Comparison of ENCODE assay signal across 9 mouse cellular contexts in the genomic region with DNA sequence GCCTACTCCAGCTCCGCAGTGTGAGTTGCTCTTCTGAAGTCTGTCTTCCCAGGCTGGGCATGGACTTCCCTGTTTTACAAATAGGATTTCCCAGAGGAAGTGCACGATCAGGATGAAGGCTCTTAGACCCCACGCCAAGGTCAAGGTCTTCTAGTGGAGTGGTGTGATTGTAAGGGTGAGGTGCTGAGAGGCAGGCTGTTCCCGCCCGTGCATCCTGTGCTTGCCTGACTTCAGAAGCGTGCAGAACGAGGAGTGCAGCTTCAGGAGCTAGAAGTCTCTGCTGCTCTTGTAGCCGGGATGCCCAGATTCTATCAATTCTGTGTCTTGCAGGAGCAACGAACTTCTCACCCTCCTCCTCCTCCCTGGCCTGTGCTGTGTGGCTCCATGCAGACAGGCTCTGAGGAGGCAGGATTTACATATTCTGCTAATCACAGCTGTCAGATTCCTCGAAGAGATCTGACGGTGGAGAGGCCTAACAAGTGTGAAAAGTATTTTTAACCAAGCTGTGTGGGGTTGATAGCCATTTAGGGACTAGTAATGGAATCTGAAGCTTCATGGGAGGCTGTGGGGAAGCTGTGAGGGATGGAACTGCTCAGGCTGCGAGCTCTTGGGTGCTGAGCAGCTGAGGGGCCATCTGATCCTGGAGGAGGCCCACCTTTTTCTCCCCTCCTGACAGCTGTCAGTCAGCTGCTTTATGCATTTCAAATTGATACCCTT.
DNase-seq lines count a peak whose midpoint lies in the region; ATAC-seq lines count a peak whose summit lies in the region.
"Had no signal": no experiment of that assay in that cellular context is flagged by ENCODE, and none has a peak within 500 bp of the region (broad histone marks: within the 10 kb centered on the region; RNA-seq: fewer than 3 reads in every experiment).

No protein-coding gene starts in this region.

- H3K27ac ChIP-seq in heart, embryonic 13.5 days (replicated peaks) = peak overlapping the region; percentile 84
- H3K27ac ChIP-seq in embryonic facial prominence, embryonic 15.5 days (replicated peaks) = no peak overlapping the region
- H3K27ac ChIP-seq in midbrain, embryonic 13.5 days = peak overlapping the region; percentile 32; the same call in 1 of the 2 replicates

- intact Hi-C loops in left cerebral cortex, postnatal 4 days (cut with DNase I) = no loop called here

- peaks cover 54% of the 10 kb centered on the region for H3K4me1 ChIP-seq in heart, embryonic 13.5 days
- H3K4me1 ChIP-seq in embryonic facial prominence, embryonic 15.5 days = peaks cover 23% of the 10 kb centered on the region
- peaks cover 22% of the 10 kb centered on the region for H3K4me1 ChIP-seq in midbrain, embryonic 13.5 days (replicated peaks)

- no peaks in the 10 kb centered on the region for H3K27me3 ChIP-seq in heart, embryonic 13.5 days (replicated peaks)
- no peaks in the 10 kb centered on the region for H3K27me3 ChIP-seq in embryonic facial prominence, embryonic 15.5 days
- H3K27me3 ChIP-seq in midbrain, embryonic 13.5 days = no peaks in the 10 kb centered on the region

- no peak for DNase-seq in heart, adult 9 months (ENCODE audit: low spot score in 2 of 2)
- peak; percentile 47 to 75 for DNase-seq in left cerebral cortex, adult 9 months (ENCODE audit: low spot score in 2 of 2)
- no peak for DNase-seq in left cerebral cortex, postnatal 4 days
- no peak for DNase-seq in adrenal gland, postnatal 25 days
- no peak for DNase-seq in gastrocnemius, postnatal 25 days

- H3K4me2 ChIP-seq in heart, embryonic 13.5 days = peak overlapping the region; percentile 50
- H3K4me2 ChIP-seq in embryonic facial prominence, embryonic 15.5 days (replicated peaks) = no peak overlapping the region
- H3K4me2 ChIP-seq in midbrain, embryonic 13.5 days (replicated peaks) = no peak overlapping the region

- H3K9ac ChIP-seq in heart, embryonic 13.5 days = peak overlapping the region; percentile 53; the same call in 1 of the 2 replicates
- H3K9ac ChIP-seq in embryonic facial prominence, embryonic 15.5 days = no peak overlapping the region
- H3K9ac ChIP-seq in midbrain, embryonic 13.5 days (replicated peaks) = 0 out of 2 replicates have a peak overlapping the region, but pooled peaks have one; percentile 14

- ATAC-seq in heart, embryonic 13.5 days (ENCODE audit: extremely low read depth, insufficient number of reproducible peaks, low FRiP score, low TSS enrichment) = no peak
- ATAC-seq in embryonic facial prominence, embryonic 15.5 days (ENCODE audit: insufficient number of reproducible peaks, low FRiP score, low TSS enrichment, low read depth) = 0 out of 2 replicates have a peak, but pooled peaks have one; percentile 30
- ATAC-seq in midbrain, embryonic 13.5 days = no peak
- ATAC-seq: CD4-positive, CD25-positive, alpha-beta regulatory T cell, adult 4 months had no signal

- H3K9me3 ChIP-seq in heart, embryonic 13.5 days = no peaks in the 10 kb centered on the region
- H3K9me3 ChIP-seq in embryonic facial prominence, embryonic 15.5 days (replicated peaks) = no peaks in the 10 kb centered on the region
- no peaks in the 10 kb centered on the region for H3K9me3 ChIP-seq in midbrain, embryonic 13.5 days

- H3K36me3 ChIP-seq in heart, embryonic 13.5 days = peaks cover 6% of the 10 kb centered on the region; the same call in 1 of the 2 replicates
- no peaks in the 10 kb centered on the region for H3K36me3 ChIP-seq in embryonic facial prominence, embryonic 15.5 days
- H3K36me3 ChIP-seq in midbrain, embryonic 13.5 days = no peaks in the 10 kb centered on the region

- WGBS in heart, embryonic 13.5 days = 10% methylated on average over 12 of the region's 12 CpGs
- WGBS in embryonic facial prominence, embryonic 15.5 days = 34% methylated on average over 12 of the region's 12 CpGs
- WGBS in midbrain, embryonic 13.5 days = 51% methylated on average over 12 of the region's 12 CpGs

- H3K4me3 ChIP-seq in heart, embryonic 13.5 days = no peak overlapping the region
- H3K4me3 ChIP-seq in embryonic facial prominence, embryonic 15.5 days (replicated peaks) = no peak overlapping the region
- H3K4me3 ChIP-seq in midbrain, embryonic 13.5 days (replicated peaks) = no peak overlapping the region

Comparison
In these comparisons a context has a peak if more than half of its experiments do, and no peak if none do; other contexts are left out.
1. DNase-seq: peak in left cerebral cortex, adult 9 months (2 of 2); none in heart, adult 9 months (0 of 2), left cerebral cortex, postnatal 4 days (single experiment), adrenal gland, postnatal 25 days (single experiment) and gastrocnemius, postnatal 25 days (single experiment).